32 mouse cellular contexts compared by ENCODE assay signal in genomic region chr7:114138261-114138660, GRCm38 (mm10). TPM values are rescaled to one million over a fixed set of nuclear protein-coding genes. Genes with fewer than 3 reads are reported as not detected.
DNase-seq lines count a peak whose midpoint lies in the region; ATAC-seq and TF ChIP-seq lines count a peak whose summit lies in the region.
"Had no signal": no experiment of that assay in that cellular context is flagged by ENCODE, and none has a peak within 500 bp of the region (broad histone marks: within the 10 kb centered on the region; RNA-seq: fewer than 3 reads in every experiment).

No protein-coding gene starts in this region.

- no peaks in the 10 kb centered on the region for H3K9me3 ChIP-seq in forebrain, postnatal 0 days (ENCODE audit: low read length)
- H3K9me3 ChIP-seq in forebrain, embryonic 13.5 days (replicated peaks) = no peaks in the 10 kb centered on the region
- H3K9me3 ChIP-seq: heart, embryonic 13.5 days; limb, embryonic 10.5 days; limb, embryonic 15.5 days; liver, embryonic 13.5 days; midbrain, embryonic 12.5 days; neural tube, embryonic 12.5 days had no signal

- no peak overlapping the region for H3K4me2 ChIP-seq in forebrain, postnatal 0 days (ENCODE audit: low read depth)
- no peak overlapping the region for H3K4me2 ChIP-seq in forebrain, embryonic 13.5 days
- H3K4me2 ChIP-seq: heart, embryonic 13.5 days; limb, embryonic 15.5 days; liver, embryonic 13.5 days; midbrain, embryonic 12.5 days; neural tube, embryonic 12.5 days had no signal

- peak overlapping the region; percentile 62 for H3K27ac ChIP-seq in forebrain, postnatal 0 days (ENCODE audit: low read depth, low read length)
- H3K27ac ChIP-seq in forebrain, embryonic 13.5 days = no peak overlapping the region
- H3K27ac ChIP-seq: heart, embryonic 13.5 days; hindbrain, postnatal 0 days; kidney, postnatal 0 days; limb, embryonic 10.5 days; limb, embryonic 15.5 days; liver, embryonic 13.5 days; midbrain, embryonic 12.5 days; neural tube, embryonic 12.5 days had no signal

- WGBS in forebrain, postnatal 0 days = 79% methylated on average over 2 of the region's 2 CpGs
- 88% methylated on average over 2 of the region's 2 CpGs for WGBS in forebrain, embryonic 13.5 days

- no peak for TF ChIP-seq CTCF in forebrain, postnatal 0 days (IDR thresholded peaks at IDR 0.05; ENCODE audit: low read depth)

- no peaks in the 10 kb centered on the region for H3K36me3 ChIP-seq in forebrain, postnatal 0 days (ENCODE audit: insufficient read depth)
- no peaks in the 10 kb centered on the region for H3K36me3 ChIP-seq in forebrain, embryonic 13.5 days (ENCODE audit: poor library complexity, severe bottlenecking)
- H3K36me3 ChIP-seq: heart, embryonic 13.5 days; limb, embryonic 10.5 days; limb, embryonic 15.5 days; liver, embryonic 13.5 days; midbrain, embryonic 12.5 days; neural tube, embryonic 12.5 days had no signal

- no peak overlapping the region for H3K4me3 ChIP-seq in forebrain, postnatal 0 days (ENCODE audit: low read depth, low read length)
- no peak overlapping the region for H3K4me3 ChIP-seq in forebrain, embryonic 13.5 days
- H3K4me3 ChIP-seq: heart, embryonic 13.5 days; limb, embryonic 10.5 days; limb, embryonic 15.5 days; liver, embryonic 13.5 days; megakaryocyte, embryonic 14.5 days; midbrain, embryonic 12.5 days; myocyte; neural tube, embryonic 12.5 days had no signal

- H3K4me1 ChIP-seq in forebrain, postnatal 0 days (ENCODE audit: insufficient read depth) = no peaks in the 10 kb centered on the region
- no peaks in the 10 kb centered on the region for H3K4me1 ChIP-seq in forebrain, embryonic 13.5 days
- H3K4me1 ChIP-seq: heart, embryonic 13.5 days; limb, embryonic 15.5 days; liver, embryonic 13.5 days; megakaryocyte, embryonic 14.5 days; neural tube, embryonic 12.5 days had no signal

- H3K9ac ChIP-seq in forebrain, postnatal 0 days = no peak overlapping the region
- no peak overlapping the region for H3K9ac ChIP-seq in forebrain, embryonic 13.5 days
- H3K9ac ChIP-seq: heart, embryonic 13.5 days; limb, embryonic 15.5 days; liver, embryonic 13.5 days; midbrain, embryonic 12.5 days; neural tube, embryonic 12.5 days had no signal

- peak; percentile 29; the same call in 1 of the 2 replicates for ATAC-seq in forebrain, postnatal 0 days
- ATAC-seq in forebrain, embryonic 13.5 days = no peak
- ATAC-seq: forebrain, embryonic 14.5 days; hindbrain, postnatal 0 days; intestine, embryonic 16.5 days; lung, postnatal 0 days had no signal

- peak; percentile 31 for DNase-seq in forebrain, postnatal 0 days
- peak; percentile 41 to 69 for DNase-seq in right cerebral cortex, postnatal 10 days (ENCODE audit: low spot score in 2 of 2)
- DNase-seq in right cerebral cortex, postnatal 14 days = no peak
- peak; percentile 44 to 56 for DNase-seq in frontal cortex, adult 2 months (ENCODE audit: extremely low spot score in 1 of 2, low spot score in 1 of 2)
- peak; percentile 83 for DNase-seq in telencephalon, adult 2 months (ENCODE audit: low read depth, low spot score)
- DNase-seq in spleen, postnatal 10 days (ENCODE audit: low spot score in 2 of 2) = no peak
- DNase-seq: adrenal gland, adult 8-10 months; cerebellum, adult 8-10 months; cerebellum, postnatal 25 days; gastrocnemius, postnatal 10 days; heart, postnatal 10 days; kidney, adult 8-10 months; kidney, postnatal 4 days; layer of hippocampus, adult 9-11 months; liver, embryonic 13.5 days; lung, adult 18-20 months; lung, postnatal 4 days; spleen, adult 18-20 months had no signal

- H3K27me3 ChIP-seq in forebrain, postnatal 0 days (ENCODE audit: insufficient read depth, low read length) = no peaks in the 10 kb centered on the region
- H3K27me3 ChIP-seq in forebrain, embryonic 13.5 days = no peaks in the 10 kb centered on the region
- H3K27me3 ChIP-seq: CH12.LX; heart, embryonic 13.5 days; limb, embryonic 15.5 days; liver, embryonic 13.5 days; midbrain, embryonic 12.5 days; neural tube, embryonic 12.5 days had no signal

RNA-seq across cellular contexts. Expression of gene Rras2, which starts 20.7 kb away (rescaled TPM):
- total RNA-seq in forebrain, postnatal 0 days (2014; rRNA removed) = 56.6 and 69.6 TPM in 2 replicates
- 34.4 and 35.0 TPM in 2 replicates for polyA plus RNA-seq in forebrain, postnatal 0 days (2015; fragmentation: Nextera tagmentation; extraction: Ambion mirVana)
- 18.9 and 20.3 TPM in 2 replicates for polyA plus RNA-seq in forebrain, embryonic 13.5 days (2015; fragmentation: Nextera tagmentation; extraction: Ambion mirVana)
- 19.0 and 19.6 TPM in 2 replicates for polyA plus RNA-seq in frontal cortex, adult 2 months (2012; rRNA removed)

Comparison
In these comparisons a context has a peak if more than half of its experiments do, and no peak if none do; other contexts are left out.
1. DNase-seq: peak in forebrain, postnatal 0 days (single experiment), right cerebral cortex, postnatal 10 days (2 of 2), frontal cortex, adult 2 months (2 of 2) and telencephalon, adult 2 months (single experiment); none in right cerebral cortex, postnatal 14 days (single experiment) and spleen, postnatal 10 days (0 of 2).